Mouse (Mus musculus): Measurements from ENCODE around the gene Calu. TPM values are rescaled to one million over a fixed set of nuclear protein-coding genes. Genes with fewer than 3 reads are reported as not detected.

Gene Calu
- total RNA-seq (2023) = 46.3 to 53.5 TPM (median 50.1 TPM) in 4 replicates

GRCm38 (mm10) chr6:29347665-29348370 lies at the start of gene Calu:
TSS of gene Calu (plus strand) at chr6:29348069.

DNA sequence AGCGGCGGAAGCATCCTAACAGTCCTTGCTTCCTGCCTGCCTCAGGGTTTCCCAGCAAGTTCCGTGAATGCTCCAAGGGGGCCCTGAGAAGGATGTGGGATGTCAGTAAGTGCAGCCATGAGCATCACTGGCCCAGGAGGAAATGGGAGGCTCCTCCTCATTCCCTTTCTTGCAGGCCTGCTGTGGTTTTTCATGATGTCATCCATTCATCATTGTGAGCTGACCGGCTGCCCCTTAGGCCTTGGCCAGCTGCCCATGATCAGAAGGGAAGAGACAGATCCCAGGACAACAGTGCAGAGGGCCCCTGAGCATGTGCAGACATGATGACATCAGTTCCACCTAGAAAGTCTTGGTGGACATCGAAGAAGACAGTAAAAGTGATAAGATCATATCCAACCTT lies 29.0 kb upstream of the Calu start, which contains the start of gene Fam71f1:
Fam71f1 (plus strand) TSS at position 262 of the 400 bp plus-strand sequence.

DNA sequence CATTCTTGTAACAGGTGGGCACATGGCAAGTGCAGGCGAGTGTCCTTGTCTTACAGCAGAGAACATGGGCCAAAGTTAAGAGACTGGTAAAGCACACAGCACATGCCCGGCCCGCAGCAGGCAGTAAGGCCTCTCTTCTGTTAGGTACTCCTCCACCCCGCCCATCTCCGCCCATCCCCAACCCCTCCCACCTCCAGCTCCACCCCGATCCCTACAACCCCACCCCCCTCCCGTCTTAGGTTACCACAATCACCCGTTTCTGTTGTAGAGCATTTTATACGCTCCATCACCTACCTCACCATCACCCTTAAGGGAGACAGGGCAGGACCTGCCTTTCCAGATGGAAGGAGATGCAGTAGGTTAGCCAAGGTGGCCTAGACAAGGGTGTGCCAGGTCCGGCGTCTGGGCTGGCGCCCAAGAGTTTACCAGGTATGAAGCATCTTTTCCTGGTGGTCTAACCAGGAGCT lies 40.2 kb downstream of the Calu start, which contains the start of gene Opn1sw:
Opn1sw (minus strand) TSS at position 417 of the 467 bp plus-strand sequence.

DNA sequence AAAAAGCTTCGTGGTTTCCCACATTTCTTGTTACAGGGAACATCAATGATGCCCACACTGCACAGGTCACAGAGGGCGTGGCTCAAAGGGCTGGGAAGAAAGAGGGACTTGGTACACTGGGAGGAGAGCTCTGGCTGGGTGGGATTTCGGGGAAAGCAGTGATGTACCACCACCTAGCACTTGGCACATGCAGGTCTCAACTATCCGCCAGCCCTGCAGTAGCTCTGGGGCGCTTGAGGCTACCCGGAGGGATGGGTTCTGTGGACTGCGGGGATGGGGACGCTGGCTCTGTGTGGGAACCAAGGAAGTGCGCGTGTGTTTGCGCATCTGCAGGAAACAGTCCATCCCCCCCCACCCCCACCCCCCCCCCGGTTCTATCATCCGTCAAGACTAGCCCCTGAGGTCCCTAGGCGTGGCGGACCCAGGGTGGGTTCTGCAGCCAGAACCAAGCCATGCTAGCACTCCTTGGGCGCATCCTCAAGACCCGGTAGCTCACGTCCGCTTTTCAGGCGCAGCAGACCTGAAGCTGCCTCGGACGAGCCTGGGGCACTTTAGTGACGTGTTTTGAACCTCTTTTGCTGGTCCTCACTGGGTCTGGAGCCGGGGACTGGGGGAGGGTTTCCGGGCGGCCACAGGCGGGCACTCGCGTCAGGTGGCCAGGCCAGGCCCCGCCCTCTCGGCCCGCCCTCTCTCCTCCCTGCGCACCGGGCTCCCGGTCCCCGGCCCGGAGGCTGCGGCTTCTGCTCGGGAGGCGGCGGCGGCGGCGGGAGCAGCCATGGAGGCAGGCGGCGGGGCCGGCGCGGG lies 48.2 kb downstream of the Calu start, which contains the start of gene Ccdc136:
Ccdc136 (plus strand) TSS at position 400 of the 804 bp plus-strand sequence.

Other genes starting within 250 kb of the Calu start
- 86.4 to 110 TPM (median 95.1 TPM) in 4 replicates for gene Rbm28, start 183.1 kb upstream of the Calu start, total RNA-seq (2023)
- 0.27 to 0.94 TPM (median 0.72 TPM) in 3 of 4 replicates, not detected in the other for gene Prrt4, start 168.5 kb upstream of the Calu start, total RNA-seq (2023)
- 58.6 to 69.6 TPM (median 64.2 TPM) in 4 replicates for gene Impdh1, start 131.7 kb upstream of the Calu start, total RNA-seq (2023)
- 22.2 to 28.7 TPM (median 28.1 TPM) in 4 replicates for gene Hilpda, start 75.6 kb upstream of the Calu start, total RNA-seq (2023)
- 1.0 TPM in 1 of 4 replicates, not detected in the others for gene Fam71f2, start 68.5 kb upstream of the Calu start, total RNA-seq (2023)
- not detected in 4 replicates for gene Fam71f1, start 28.9 kb upstream of the Calu start, total RNA-seq (2023)
- not detected in 4 replicates for gene Opn1sw, start 40.4 kb downstream of the Calu start, total RNA-seq (2023)
- not detected in 4 replicates for gene Ccdc136, start 48.2 kb downstream of the Calu start, total RNA-seq (2023)
- 0.06 TPM in 1 of 4 replicates, not detected in the others for gene Flnc, start 85.2 kb downstream of the Calu start, total RNA-seq (2023)
- gene Atp6v1f, start 119.6 kb downstream of the Calu start, total RNA-seq (2023) = 195 to 211 TPM (median 201 TPM) in 4 replicates
- 8.3 to 9.7 TPM (median 9.1 TPM) in 4 replicates for gene Atp6v1fnb, start 123.4 kb downstream of the Calu start, total RNA-seq (2023)
- 0.12 TPM in 1 of 4 replicates, not detected in the others for gene Kcp, start 159.9 kb downstream of the Calu start, total RNA-seq (2023)
- gene Irf5, start 178.6 kb downstream of the Calu start, total RNA-seq (2023) = 239 to 270 TPM (median 247 TPM) in 4 replicates

Measured in B cell, adult 62 days (primary cell).